Mouse (Mus musculus): ENCODE measurements around the gene Trap1. TPM values are rescaled to one million over a fixed set of nuclear protein-coding genes. Genes with fewer than 3 reads are reported as not detected.

Trap1 gene
- 29.0 TPM for polyA plus RNA-seq (2014; fragmentation: Illumina TruSeq; extraction: RNeasy Lipid Tissue Mini Kit (QIAGEN cat#74804); ENCODE audit: low read depth, low replicate concordance)

DNA sequence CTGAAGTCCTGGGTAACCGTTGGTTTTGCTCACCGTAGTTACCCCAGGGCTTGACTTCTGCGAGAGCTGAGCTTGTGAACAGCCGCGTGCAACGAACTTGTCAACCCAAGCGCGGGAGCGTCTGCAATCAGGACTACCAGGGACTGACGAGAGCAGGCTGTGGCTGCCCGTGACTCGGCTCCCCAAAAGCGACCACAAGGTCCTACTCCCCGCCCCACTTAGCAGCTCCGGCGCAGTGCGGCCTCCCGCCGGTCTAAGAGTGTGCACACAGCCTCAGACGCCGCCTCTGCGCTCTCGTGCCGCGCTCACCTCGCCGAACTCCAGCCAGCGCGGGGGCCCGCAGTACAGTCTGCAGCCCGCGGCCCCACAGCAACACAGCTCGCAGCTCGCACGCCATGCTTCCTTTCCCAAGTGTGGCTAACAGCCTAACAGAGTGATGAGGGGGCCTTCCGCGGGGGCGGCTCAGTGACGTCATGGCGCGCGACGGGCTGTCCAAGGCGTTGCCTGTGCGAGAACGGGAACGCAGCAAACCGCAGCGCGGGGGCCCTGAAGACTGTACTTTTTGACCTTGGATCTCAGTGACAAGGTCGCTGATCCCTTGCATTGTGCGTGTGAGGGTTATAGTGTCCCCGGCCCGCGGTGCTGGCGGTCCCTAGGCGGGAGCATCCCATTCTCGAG, at the start of gene Trap1:
Trap1 (minus strand) TSS at position 444 of the 678 bp plus-strand sequence.

GRCm38 (mm10) chr16:4036807-4037206, 40.8 kb downstream of the Trap1 start, which contains the start of gene Dnase1:
Gene Dnase1 (plus strand): TSS chr16:4036942.

DNA sequence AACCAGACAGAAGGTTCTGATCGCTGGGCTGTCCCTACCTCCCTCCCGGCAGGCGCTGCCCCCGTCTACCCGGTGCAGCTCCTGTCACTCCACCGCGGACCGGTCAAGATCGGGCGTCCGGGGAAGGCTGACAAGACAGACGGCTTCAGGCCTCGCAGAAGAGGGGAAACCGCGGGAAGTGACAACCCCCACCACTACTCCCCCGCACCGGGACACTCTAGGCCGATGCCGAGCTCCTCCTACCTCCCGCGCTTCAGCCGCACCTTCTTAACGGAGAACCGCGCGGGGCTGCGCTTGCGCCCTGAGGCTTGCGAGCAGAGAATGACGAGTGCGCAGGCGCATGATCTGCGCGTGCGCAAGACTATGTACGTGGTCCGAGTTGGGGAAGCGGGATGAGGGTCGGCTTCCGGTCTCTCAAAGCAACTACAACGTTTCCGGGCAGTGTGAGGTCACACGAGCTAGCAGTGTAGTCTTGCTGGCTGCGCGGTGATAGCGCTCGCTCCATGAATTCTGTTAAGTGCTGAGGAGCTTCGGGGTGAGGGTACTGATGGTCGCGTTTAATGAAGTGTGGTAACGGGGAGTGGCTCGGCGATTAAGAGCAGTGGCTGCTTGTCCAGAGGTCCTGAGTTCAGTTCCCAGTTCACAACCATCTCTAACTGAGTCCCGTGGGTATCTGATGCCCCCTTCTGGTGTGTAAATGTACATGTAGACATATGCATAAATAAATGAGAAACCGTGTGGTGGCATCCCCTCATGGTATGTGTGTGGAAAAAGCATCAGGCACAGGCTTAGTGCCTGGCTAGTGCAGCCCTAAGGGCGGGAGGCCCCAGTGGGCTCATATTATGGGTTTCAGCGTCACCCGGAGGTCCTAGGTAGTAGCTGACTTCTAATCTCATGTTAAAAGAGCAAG, 73.9 kb downstream of the Trap1 start, which contains the start of gene Slx4:
Slx4 (minus strand) TSS at position 282 of the 910 bp plus-strand sequence.

Other genes starting within 250 kb of the Trap1 start
- not detected for gene Olfr15, start 246.9 kb downstream of the Trap1 start, polyA plus RNA-seq (2014; fragmentation: Illumina TruSeq; extraction: RNeasy Lipid Tissue Mini Kit (QIAGEN cat#74804); ENCODE audit: low read depth, low replicate concordance)
- 4.1 TPM for gene Zfp174, start 230.6 kb downstream of the Trap1 start, polyA plus RNA-seq (2014; fragmentation: Illumina TruSeq; extraction: RNeasy Lipid Tissue Mini Kit (QIAGEN cat#74804); ENCODE audit: low read depth, low replicate concordance)
- 132 TPM for gene Naa60, start 205.5 kb downstream of the Trap1 start, polyA plus RNA-seq (2014; fragmentation: Illumina TruSeq; extraction: RNeasy Lipid Tissue Mini Kit (QIAGEN cat#74804); ENCODE audit: low read depth, low replicate concordance)
- 17.8 TPM for gene Zfp597, start 193.3 kb downstream of the Trap1 start, polyA plus RNA-seq (2014; fragmentation: Illumina TruSeq; extraction: RNeasy Lipid Tissue Mini Kit (QIAGEN cat#74804); ENCODE audit: low read depth, low replicate concordance)
- 1.3 TPM for gene Gm20695, start 193.2 kb downstream of the Trap1 start, polyA plus RNA-seq (2014; fragmentation: Illumina TruSeq; extraction: RNeasy Lipid Tissue Mini Kit (QIAGEN cat#74804); ENCODE audit: low read depth, low replicate concordance)
- gene 1700037C18Rik, start 169.1 kb downstream of the Trap1 start, polyA plus RNA-seq (2014; fragmentation: Illumina TruSeq; extraction: RNeasy Lipid Tissue Mini Kit (QIAGEN cat#74804); ENCODE audit: low read depth, low replicate concordance), result not detected
- 19.5 TPM for gene Cluap1, start 169.0 kb downstream of the Trap1 start, polyA plus RNA-seq (2014; fragmentation: Illumina TruSeq; extraction: RNeasy Lipid Tissue Mini Kit (QIAGEN cat#74804); ENCODE audit: low read depth, low replicate concordance)
- gene Nlrc3, start 101.2 kb downstream of the Trap1 start, polyA plus RNA-seq (2014; fragmentation: Illumina TruSeq; extraction: RNeasy Lipid Tissue Mini Kit (QIAGEN cat#74804); ENCODE audit: low read depth, low replicate concordance), result 1.4 TPM
- gene Slx4, start 74.1 kb downstream of the Trap1 start, polyA plus RNA-seq (2014; fragmentation: Illumina TruSeq; extraction: RNeasy Lipid Tissue Mini Kit (QIAGEN cat#74804); ENCODE audit: low read depth, low replicate concordance), result 8.4 TPM
- gene Dnase1, start 40.9 kb downstream of the Trap1 start, polyA plus RNA-seq (2014; fragmentation: Illumina TruSeq; extraction: RNeasy Lipid Tissue Mini Kit (QIAGEN cat#74804); ENCODE audit: low read depth, low replicate concordance), result not detected
- 16.5 TPM for gene Crebbp, start 136.2 kb upstream of the Trap1 start, polyA plus RNA-seq (2014; fragmentation: Illumina TruSeq; extraction: RNeasy Lipid Tissue Mini Kit (QIAGEN cat#74804); ENCODE audit: low read depth, low replicate concordance)

Measured in sigmoid colon, adult 10 weeks (tissue).